Mouse (Mus musculus) thymus, postnatal 36 days (tissue): ENCODE data around the gene Dus1l.
"Not testable (repeated sequence)": the region's sequence is repeated elsewhere in the genome, so short reads cannot be mapped to it uniquely, and the experiment has no call there.

Experiments
- DNase-seq, 2 experiments: peaks; one replicate each; pipeline ENCODE4 v3.0.0; 2022; ENCODE audit warnings: mixed read lengths in 2 of 2

The Dus1l gene

DNA sequence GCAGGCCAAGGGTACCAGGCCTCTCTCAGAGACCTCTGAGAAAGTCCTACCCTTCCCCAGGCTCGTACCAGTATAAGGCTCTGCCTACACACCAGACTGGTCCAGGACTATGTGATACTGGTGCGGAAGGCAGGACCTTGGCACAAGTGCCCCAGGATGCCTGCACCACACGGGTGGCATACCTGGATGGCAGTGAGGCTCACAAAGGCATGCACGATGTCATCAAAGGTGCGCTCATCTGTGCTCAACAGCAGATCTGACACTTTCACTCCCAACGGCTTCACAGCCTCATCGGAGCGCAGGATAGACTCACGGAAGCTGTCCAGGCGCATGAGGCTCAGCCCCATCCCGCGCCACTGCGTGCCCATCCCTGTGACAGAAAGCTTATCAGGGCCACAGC lies 22.0 kb upstream of the Dus1l start:
- no peak for DNase-seq

DNA sequence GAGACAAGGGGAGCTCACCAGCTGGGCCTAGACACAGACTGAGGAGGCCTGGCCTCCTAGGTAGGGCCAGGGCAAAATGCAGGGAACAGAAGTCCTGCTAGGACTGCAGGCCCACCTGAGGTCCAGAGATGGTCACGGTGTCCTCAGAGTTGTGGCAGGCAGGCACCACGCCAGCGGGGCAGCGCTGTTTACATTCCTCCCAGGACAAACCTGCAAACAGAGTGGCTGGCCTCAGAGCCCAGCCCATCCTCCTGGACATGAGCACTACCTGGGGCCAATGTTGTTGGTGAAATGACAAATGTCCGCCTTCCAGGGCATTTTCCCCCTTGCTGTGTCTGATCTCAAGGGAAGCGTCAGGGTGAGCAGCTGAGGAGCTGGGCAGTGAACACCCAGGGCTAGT lies 21.2 kb upstream of the Dus1l start:
- no peak for DNase-seq

GRCm38 (mm10) chr11:120812068-120812467 lies 15.9 kb upstream of the Dus1l start:
- DNase-seq: no peak

DNA sequence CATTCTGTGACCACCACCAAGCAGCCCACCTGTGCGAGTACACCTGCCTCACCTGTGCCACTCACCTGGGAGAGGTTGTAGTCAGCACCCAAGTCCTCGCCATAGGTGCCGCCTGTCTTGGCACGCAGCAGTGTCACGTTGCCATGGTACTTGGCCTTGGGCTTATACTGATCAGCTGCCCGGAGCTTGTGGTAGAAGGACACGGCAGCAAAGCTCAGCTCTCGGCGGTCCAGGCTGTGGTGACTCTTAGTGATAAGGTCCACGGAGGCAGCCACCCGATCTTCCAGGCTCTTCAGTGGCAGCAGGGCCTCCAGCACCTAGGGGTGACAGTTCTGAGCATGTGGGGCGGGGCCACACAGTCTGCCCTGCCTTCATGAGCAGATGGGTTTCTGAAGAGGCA lies 11.8 kb upstream of the Dus1l start:
- DNase-seq: no peak

DNA sequence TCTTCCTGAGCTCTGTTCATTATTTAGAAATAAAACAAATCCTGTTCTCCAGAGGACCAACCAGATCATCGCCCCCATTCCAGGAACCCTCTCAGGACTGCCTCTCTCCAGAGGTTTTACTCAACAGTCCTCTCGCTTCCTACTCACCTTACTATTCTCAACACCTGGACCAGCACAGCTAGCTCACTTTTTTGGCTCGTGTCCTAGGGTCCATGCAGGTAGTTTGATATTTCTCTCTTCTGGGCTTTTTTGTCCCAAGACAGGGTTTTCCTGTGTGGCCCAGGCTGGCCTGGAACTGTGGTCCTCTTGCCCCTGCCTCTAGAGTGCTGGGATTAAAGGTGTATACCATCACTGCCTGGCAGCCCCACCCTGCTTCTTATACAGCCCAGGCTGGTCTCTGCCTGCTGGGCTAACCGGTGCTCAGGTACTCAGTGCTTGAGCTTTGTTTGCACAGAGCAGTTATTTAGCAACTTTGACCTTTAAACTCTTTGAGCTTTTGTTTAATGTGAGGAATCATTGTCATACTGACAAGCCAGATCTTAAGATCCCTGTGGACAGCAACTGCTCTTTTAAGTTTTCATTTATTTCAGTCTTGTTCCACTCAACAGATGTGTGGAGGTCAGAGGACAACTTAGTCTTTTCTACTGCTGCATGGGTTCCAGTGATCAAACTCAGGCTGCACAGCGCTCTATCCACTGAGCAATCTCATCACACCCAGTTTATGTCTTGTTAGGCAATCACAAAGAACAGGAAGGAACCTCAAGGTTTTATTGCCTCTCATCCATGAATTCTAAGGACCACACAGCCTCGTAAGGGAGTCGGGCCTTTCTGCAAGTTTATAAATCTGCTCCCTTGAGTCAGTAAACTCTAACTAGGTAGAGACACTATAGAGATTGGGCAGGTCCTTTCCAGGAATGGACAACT lies 9.4 kb upstream of the Dus1l start:
- DNase-seq: no peak

GRCm38 (mm10) chr11:120804769-120805168 lies 8.6 kb upstream of the Dus1l start:
- DNase-seq: no peak

DNA sequence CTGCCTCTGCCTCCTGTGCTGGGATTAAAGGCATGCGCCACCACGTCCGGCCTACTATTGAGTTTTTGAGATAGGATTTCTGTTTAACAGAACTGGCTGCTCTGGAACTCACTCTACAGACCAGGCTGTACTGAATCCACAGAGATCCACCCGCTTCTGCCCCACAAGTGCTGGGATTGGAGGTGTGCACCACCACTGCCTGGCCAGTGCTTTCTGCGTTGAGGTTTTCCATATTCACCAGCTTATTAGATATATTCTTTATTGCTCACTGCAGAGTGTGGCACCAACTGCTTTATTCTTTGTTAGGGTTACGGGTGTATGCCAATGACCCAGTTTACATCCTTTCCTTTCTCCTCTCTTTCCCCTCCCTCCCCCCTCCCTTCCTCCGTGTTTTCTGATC lies 8.1 kb upstream of the Dus1l start:
- DNase-seq: no peak

GRCm38 (mm10) chr11:120800061-120800904 lies 4.1 kb upstream of the Dus1l start:
- DNase-seq: peak; percentile 72 to 81

DNA sequence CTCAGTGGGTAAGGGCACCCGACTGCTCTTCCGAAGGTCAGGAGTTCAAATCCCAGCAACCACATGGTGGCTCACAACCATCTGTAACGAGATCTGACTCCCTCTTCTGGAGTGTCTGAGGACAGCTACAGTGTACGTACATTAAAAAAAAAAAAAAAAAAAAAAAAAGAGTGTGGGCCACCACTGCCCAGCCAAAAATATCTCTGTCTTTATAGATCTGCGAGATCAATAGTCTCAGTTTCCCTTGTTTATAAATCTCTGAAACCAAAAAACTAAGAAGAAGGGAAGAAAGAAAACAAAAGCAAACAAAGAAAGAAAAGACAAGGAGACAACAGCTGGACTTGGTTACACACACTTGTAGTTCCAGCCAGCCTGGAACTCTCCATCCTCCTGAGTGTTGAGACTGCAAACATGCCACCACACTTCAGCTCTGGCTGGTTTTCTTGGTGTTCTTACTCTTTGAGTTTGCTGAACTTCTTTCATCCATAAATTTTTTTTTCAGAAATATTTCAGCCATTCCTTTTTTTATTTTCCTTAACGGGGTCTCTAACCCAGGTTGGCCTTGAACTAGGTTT lies 3.2 kb upstream of the Dus1l start:
- DNase-seq: no peak

GRCm38 (mm10) chr11:120798244-120798643 lies 2.0 kb upstream of the Dus1l start:
- DNase-seq: no peak

DNA sequence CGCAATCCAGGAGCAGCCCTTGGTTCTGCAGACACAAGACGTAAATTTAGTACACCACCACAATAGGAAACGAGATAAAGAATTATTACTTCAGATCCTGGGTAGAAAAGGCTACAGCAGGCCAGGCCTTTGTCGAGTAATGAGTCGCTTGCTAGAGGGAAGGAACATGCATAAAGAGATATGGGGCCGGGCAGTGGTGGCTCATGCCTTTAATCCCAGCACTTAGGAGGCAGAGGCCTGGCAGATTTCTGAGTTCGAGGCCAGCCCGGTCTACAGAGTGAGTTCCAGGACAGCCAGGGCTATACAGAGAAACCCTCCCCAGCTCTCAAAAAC lies 377 bp upstream of the Dus1l start:
- no peak for DNase-seq

DNA sequence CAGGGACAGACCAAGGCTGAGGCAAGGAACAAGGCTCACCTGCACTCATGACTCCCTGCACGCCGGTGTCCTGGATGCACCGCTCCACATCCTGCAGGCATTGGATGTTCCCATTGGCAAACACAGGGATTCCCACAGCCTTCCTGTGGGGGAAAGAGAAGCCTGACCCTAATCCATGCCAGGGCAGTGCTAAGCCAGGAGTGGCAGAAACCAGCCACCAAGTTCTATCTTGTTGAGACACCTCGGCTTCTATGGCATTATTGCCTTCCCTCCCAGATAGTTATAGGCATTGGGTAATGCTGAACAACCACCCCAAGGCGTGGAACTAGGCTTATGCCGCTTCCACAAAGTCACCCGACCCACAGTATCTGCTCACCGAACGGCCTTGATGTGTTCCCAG lies 3.6 kb downstream of the Dus1l start:
- no peak for DNase-seq

GRCm38 (mm10) chr11:120789810-120790209 lies 6.4 kb downstream of the Dus1l start:
- DNase-seq: no peak

DNA sequence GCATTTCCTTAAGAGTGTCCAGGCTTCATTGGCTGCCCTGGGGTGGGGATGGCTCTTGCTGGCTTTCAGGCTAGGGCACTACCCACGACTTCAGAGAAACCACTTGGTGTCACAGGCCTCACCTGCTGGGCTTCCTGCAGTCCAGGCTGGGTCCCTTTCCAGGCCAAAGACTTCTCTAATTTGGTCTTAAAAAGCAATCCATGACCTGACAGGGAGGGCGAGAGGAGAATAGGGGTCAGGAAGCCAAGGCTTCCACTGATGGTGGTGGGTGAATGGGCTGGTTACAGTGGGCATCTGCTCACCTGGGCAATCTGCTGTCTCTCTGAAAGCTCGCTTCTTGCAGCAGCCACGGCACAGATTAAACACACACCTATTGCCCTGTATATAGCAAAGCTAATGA lies 6.8 kb downstream of the Dus1l start:
- DNase-seq: no peak

GRCm38 (mm10) chr11:120788460-120788859 lies 7.7 kb downstream of the Dus1l start:
- DNase-seq: not testable (repeated sequence)

GRCm38 (mm10) chr11:120785145-120785544 lies 11.1 kb downstream of the Dus1l start:
- DNase-seq: no peak

DNA sequence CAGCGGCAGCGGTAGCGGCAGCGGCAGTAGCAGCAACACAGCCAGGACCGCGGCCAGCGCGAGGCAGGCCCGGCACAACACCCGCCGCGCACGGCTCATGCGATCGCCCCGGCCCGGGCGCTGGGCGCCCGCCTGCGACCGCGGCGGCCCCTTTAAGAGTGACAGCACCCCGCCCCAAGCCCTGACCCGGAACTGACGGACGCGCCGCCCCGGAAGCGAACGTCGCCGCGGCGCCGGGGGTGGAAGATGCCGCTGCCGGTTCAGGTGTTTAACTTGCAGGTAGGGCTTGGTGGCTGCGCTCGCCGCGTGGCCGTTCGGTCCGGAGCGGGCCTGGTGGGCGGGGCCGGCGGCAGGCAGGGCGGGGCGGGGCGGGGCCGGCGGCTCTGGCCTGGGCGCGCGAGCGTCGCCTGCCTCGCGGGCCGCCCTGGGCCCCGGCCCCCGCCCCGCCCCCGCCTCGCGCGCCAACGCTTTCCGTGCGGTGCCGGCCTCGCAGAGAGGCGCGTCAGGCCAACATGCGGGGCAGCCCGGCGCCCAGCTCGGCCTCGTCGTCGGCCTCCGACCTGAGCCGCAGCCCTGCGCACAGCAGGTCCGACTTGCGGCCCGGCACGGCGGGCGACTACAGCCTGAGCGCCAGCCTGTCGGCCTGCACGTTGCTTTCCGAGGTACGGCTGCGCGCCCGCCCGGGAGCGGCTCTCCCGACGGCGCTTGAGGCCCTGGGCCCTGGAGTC lies 12.0 kb downstream of the Dus1l start, which contains the start of the genes Rfng and Gps1:
Rfng (minus strand) TSS at position 144 of the 728 bp plus-strand sequence.
Gps1 (plus strand) TSS at position 209 of the 728 bp plus-strand sequence.
- peak; percentile 84 to 85 for DNase-seq

DNA sequence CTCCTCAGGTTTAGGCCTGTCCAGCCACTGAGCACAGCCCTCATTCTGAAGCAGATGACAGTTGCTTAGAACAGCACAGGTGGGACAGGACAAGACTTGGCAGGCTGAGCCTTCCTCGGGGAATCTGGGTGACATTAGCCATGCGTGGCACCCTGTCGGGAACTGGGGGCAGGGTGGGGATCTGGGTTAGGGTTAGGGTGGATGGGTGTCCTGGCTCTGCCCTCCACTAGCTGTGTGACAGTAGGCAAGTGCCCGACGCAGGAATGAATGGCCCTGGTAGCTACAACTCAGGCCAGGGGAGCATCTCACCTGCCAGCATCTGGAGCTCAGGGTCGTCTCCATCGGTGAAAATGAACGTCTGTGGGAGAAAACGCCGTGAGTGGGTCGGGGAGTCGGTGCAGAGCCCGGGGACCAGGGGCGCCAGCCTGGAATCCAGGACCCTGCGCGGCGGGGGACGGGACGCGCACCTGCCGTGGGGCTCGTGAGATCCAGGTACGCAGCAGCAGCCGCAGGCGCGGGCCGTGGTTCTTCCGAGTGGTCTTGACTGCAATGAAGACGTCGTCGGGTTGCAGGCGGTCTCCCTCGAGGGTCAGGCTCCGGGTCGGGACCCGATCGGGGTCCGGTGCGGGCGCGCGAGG lies 12.7 kb downstream of the Dus1l start:
- DNase-seq: no peak

DNA sequence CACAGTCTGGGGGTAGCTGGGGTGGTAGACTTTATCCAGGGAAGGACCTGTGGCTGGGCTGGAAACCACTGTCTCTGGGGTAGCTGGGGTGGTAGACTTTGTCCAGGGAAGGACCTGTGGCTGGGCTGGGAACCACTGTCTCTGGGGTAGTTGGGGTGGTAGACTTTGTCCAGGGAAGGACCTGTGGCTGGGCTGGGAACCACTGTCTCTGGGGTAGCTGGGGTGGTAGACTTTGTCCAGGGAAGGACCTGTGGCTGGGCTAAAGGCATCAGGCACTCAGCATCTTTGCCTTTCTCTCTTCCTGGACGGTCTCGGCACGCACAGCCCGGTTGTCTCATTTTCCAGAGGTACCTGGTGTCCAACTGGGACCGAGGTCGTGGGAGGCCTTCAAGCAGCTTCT lies 14.8 kb downstream of the Dus1l start:
- DNase-seq: not testable (repeated sequence)

DNA sequence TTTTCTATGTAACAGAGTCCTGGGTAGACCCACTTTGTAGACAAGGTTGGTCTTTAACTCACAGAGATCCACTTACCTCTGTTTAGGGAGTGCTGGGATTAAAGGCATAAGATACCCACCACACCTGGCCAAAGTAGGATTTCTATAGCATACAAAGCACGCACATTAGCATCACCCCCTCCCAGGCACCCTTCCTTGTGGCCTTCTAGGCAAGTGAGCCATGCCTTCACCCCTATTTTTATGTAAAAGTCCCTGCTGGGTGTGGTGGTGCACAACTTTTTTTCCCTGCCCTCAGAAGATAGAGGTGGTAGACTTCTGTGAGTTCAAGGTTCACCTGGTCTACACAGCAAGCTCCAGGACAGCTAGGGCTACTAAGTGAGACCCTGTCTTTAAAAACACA lies 16.3 kb downstream of the Dus1l start:
- no peak for DNase-seq

GRCm38 (mm10) chr11:120777123-120777522 lies 19.1 kb downstream of the Dus1l start:
- DNase-seq: no peak

- peak; percentile 91 to 94 for DNase-seq
Observed at GRCm38 (mm10) chr11:120775774-120776469, 20.3 kb downstream of the Dus1l start.
